Mouse (Mus musculus) CH12.LX (cell line): ENCODE results near the gene Ap1m2.
"Not testable (repeated sequence)": the region's sequence is repeated elsewhere in the genome, so short reads cannot be mapped to it uniquely, and the experiment has no call there.

Experiments
- BHLHE40 ChIP-seq: IDR thresholded peaks from 2 replicates; pipeline ENCODE4 v1.6.1; 2011; ENCODE audit warnings: mild to moderate bottlenecking, low read depth, low read length, improper control_type of control experiment
- CHD2 ChIP-seq: IDR thresholded peaks from 2 replicates; pipeline ENCODE4 v1.6.1; 2011; ENCODE audit warnings: low read length, improper control_type of control experiment
- CTCF ChIP-seq, 2 experiments: IDR thresholded peaks in 1 of 2; conservative IDR thresholded peaks in 1 of 2; 2 replicates each; pipeline ENCODE4 v1.5.1; 2011 to 2012; ENCODE audit warnings: low read depth in 2 of 2, low read length in 2 of 2, improper control_type of control experiment in 1 of 2, inconsistent platforms in 1 of 2, mild to moderate bottlenecking in 1 of 2, moderate library complexity in 1 of 2
- EP300 ChIP-seq: IDR thresholded peaks from 2 replicates; pipeline ENCODE4 v1.6.1; 2011; ENCODE audit warnings: low read length, improper control_type of control experiment
- MAFK ChIP-seq: IDR thresholded peaks from 2 replicates; pipeline ENCODE4 v1.6.1; 2011; ENCODE audit warnings: low read length, improper control_type of control experiment; ENCODE audit not compliant: insufficient replicate concordance
- POLR2A ChIP-seq: IDR thresholded peaks from 2 replicates; pipeline ENCODE4 v1.6.1; 2011; ENCODE audit warnings: low read depth, mild to moderate bottlenecking, improper control_type of control experiment, low read length
- USF2 ChIP-seq: conservative IDR thresholded peaks from 2 replicates; pipeline ENCODE4 v1.6.1; 2011; ENCODE audit warnings: low read depth, low read length, improper control_type of control experiment

GRCm38 (mm10) chr9:21269590-21269989 is 42.5 kb downstream of the Ap1m2 start:
- not testable (repeated sequence) for TF ChIP-seq MAFK, POLR2A, BHLHE40, USF2, CHD2, EP300
- peak in 1 of 2 experiments; percentile 36; a peak in 2 of 4 replicates for TF ChIP-seq CTCF (conservative IDR thresholded peaks at IDR 0.05 in 1 of 2, IDR thresholded peaks at IDR 0.05 in 1 of 2; ENCODE audit: low read depth in 2 of 2, low read length in 2 of 2)
